Mouse (Mus musculus) lung, embryonic 14.5 days (tissue): ENCODE results near the gene Cep164. TPM values are rescaled to one million over a fixed set of nuclear protein-coding genes. Genes with fewer than 3 reads are reported as not detected.
"Not testable (repeated sequence)": the region's sequence is repeated elsewhere in the genome, so short reads cannot be mapped to it uniquely, and the experiment has no call there.

ENCODE experiments used
- ATAC-seq: fragments of 200-750 bp; cut with Nextera tagmentation; 2 replicates; pipeline ENCODE4 v1.8.0; 2017; ENCODE audit warnings: mild to moderate bottlenecking, moderate TSS enrichment, moderate library complexity; ENCODE audit not compliant: insufficient read depth
- DNase-seq: peaks from one replicate; pipeline ENCODE4 v3.0.0-alpha.2; 2015
- H3K27ac ChIP-seq: fragments of 300-500 bp; sonication (generic); 2 replicates; pipeline ENCODE4 v1.5.1; 2014; ENCODE audit warnings: low read depth, mild to moderate bottlenecking, moderate library complexity
- H3K27me3 ChIP-seq: fragments of 300-500 bp; sonication (generic); 2 replicates; pipeline ENCODE4 v1.6.1; 2014; ENCODE audit warnings: low read length, control low read depth; ENCODE audit not compliant: insufficient read depth
- H3K36me3 ChIP-seq: fragments of 300-500 bp; sonication (generic); 2 replicates; pipeline ENCODE4 v1.6.1; 2014; ENCODE audit warnings: control low read depth; ENCODE audit not compliant: insufficient read depth
- H3K4me1 ChIP-seq: fragments of 300-500 bp; sonication (generic); 2 replicates; pipeline ENCODE4 v1.6.1; 2014; ENCODE audit warnings: antibody characterized with exemption, control low read depth; ENCODE audit not compliant: insufficient read depth
- H3K4me2 ChIP-seq: fragments of 300-500 bp; sonication (generic); 2 replicates; pipeline ENCODE4 v1.6.1; 2014; ENCODE audit warnings: mild to moderate bottlenecking
- H3K4me3 ChIP-seq: fragments of 300-500 bp; sonication (generic); 2 replicates; pipeline ENCODE4 v1.5.1; 2014; ENCODE audit warnings: low read depth, low read length
- H3K9ac ChIP-seq: fragments of 300-500 bp; sonication (generic); 2 replicates; pipeline ENCODE4 v1.6.1; 2014
- H3K9me3 ChIP-seq: fragments of 300-500 bp; sonication (generic); 2 replicates; pipeline ENCODE4 v1.6.1; 2016; ENCODE audit warnings: low read depth, low read length, control low read depth
- CTCF ChIP-seq: IDR thresholded peaks from 2 replicates; pipeline ENCODE4 v1.5.1; 2016; ENCODE audit warnings: antibody characterized with exemption, low read depth
- WGBS: fragments of 180-500 bp; shearing (Covaris S2); extraction: QIAGEN DNeasy Blood & Tissue Kit; methylation state at CpG from one replicate; pipeline ENCODE4 v1.1.7; 2014; 5-methylcytosine and 5-hydroxymethylcytosine counted together
- polyA plus RNA-seq: library from polyadenylated mRNA; unstranded; fragments of >200 nt; fragmentation: Nextera tagmentation; extraction: Ambion mirVana; gene quantifications from 2 replicates; pipeline ENCODE4 v1.2.1, GENCODE M21; 2014

The Cep164 gene
- polyA plus RNA-seq, 1 experiment from 2014 or later: 26.9 TPM

DNA sequence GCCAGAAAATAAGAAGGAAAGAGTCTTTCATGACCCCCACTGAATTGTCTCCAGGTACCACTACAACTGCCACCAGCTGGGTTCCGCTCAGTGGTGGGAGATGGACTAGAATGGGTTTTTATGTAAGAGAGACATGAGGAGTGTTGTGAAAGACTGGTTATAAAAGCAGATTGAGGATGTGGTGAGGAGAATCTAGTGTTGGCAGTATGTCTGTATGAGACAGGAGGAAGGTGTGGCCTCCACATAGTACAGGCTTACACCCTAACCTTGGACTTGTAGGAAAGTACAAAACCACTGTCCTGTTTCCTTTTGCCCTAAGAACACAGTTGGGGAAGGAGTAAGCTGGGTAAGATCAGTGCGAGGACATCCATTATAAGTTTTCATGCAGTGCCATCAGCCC, 25.2 kb upstream of the Cep164 start:
- Histone ChIP-seq H3K27me3 (no peaks in the 10 kb centered on the region), H3K36me3 (peaks cover 26% of the 10 kb centered on the region; the same call in 1 of the 2 replicates), H3K4me3 (no peak overlapping the region), H3K9me3 (no peaks in the 10 kb centered on the region), H3K9ac (no peak overlapping the region), H3K4me1 (0 out of 2 replicates have a peak, but pooled peaks cover 4% of the 10 kb centered on the region), H3K27ac (no peak overlapping the region), H3K4me2 (no peak overlapping the region)
- no peak for DNase-seq
- 90% methylated on average over 2 of the region's 2 CpGs for WGBS
- ATAC-seq: no peak
- TF ChIP-seq CTCF: no peak

DNA sequence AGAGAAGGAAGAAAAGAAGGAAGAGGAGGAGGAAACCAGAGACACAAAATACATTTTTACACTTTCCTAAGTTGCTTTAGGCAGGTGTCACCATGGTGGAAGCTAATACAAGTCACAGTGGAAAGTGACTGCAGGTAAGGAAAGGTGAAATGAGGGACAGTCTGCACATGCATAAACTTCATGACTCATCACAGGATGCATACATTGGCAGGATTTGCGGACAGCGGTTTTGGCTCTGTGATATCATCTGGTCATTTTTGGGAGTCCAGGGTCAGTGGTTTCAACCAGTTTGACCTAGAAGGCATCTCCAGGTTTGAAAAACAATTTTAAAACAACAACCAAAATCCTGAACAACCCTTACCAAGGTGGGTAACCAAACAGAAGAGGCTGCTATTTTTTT, 23.3 kb upstream of the Cep164 start:
- DNase-seq (no peak), ATAC-seq (no peak)
- TF ChIP-seq CTCF: no peak
- H3K4me2 ChIP-seq: no peak overlapping the region
- peaks cover 9% of the 10 kb centered on the region; the same call in 1 of the 2 replicates for H3K36me3 ChIP-seq
- H3K9ac ChIP-seq: no peak overlapping the region
- H3K4me3 ChIP-seq: no peak overlapping the region
- no peaks in the 10 kb centered on the region for H3K27me3 ChIP-seq
- 0 out of 2 replicates have a peak, but pooled peaks cover 4% of the 10 kb centered on the region for H3K4me1 ChIP-seq
- H3K9me3 ChIP-seq: no peaks in the 10 kb centered on the region
- WGBS: 92% methylated on average over 2 of the region's 2 CpGs
- H3K27ac ChIP-seq: no peak overlapping the region

GRCm38 (mm10) chr9:45851330-45851729, 22.8 kb upstream of the Cep164 start:
- H3K9me3 ChIP-seq: no peaks in the 10 kb centered on the region
- WGBS: 44% methylated on average over 5 of the region's 5 CpGs
- H3K36me3 ChIP-seq: peaks cover 9% of the 10 kb centered on the region; the same call in 1 of the 2 replicates
- no peak for ATAC-seq
- no peak for DNase-seq
- no peak overlapping the region for H3K4me2 ChIP-seq
- 0 out of 2 replicates have a peak, but pooled peaks cover 4% of the 10 kb centered on the region for H3K4me1 ChIP-seq
- no peaks in the 10 kb centered on the region for H3K27me3 ChIP-seq
- no peak overlapping the region for H3K4me3 ChIP-seq
- no peak for TF ChIP-seq CTCF
- H3K9ac ChIP-seq: no peak overlapping the region
- no peak overlapping the region for H3K27ac ChIP-seq

DNA sequence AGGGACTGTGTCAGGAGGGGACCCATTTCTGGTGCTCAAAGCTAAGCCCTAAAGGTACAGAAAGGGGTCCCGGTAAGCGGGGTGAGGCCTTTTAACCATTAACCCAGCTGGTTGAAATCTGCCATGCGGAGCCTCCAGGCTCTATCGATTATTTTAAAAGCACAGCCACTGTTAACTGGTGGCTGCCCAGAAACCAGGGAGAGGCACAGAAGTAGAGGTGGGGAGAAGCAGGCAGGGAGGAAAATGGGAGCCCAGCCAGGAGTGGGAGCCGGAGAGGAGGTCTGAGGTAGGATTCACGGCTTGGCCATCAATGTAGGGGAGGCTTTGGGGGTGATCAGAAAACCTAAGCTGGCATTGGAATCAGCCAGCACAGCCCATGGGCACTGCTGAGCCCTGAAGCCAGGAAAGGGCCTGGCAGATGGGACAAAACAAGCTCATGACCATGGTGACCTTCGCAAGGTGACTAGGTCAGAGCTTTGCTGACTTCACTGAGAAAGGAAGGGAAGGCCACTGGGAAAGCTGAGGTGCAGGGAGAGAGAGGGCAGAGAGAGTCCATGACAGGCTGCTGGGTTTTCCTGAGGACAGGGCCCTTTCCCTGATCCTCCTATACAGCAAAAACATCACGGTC, 22.2 kb upstream of the Cep164 start:
- Histone ChIP-seq H3K36me3 (peaks cover 9% of the 10 kb centered on the region; the same call in 1 of the 2 replicates), H3K4me2 (no peak overlapping the region), H3K4me3 (no peak overlapping the region), H3K9me3 (no peaks in the 10 kb centered on the region), H3K4me1 (0 out of 2 replicates have a peak, but pooled peaks cover 4% of the 10 kb centered on the region), H3K27ac (peak overlapping the region; percentile 83), H3K9ac (no peak overlapping the region), H3K27me3 (no peaks in the 10 kb centered on the region)
- TF ChIP-seq CTCF: no peak
- WGBS: 66% methylated on average over 8 of the region's 8 CpGs
- ATAC-seq (no peak), DNase-seq (no peak)

DNA sequence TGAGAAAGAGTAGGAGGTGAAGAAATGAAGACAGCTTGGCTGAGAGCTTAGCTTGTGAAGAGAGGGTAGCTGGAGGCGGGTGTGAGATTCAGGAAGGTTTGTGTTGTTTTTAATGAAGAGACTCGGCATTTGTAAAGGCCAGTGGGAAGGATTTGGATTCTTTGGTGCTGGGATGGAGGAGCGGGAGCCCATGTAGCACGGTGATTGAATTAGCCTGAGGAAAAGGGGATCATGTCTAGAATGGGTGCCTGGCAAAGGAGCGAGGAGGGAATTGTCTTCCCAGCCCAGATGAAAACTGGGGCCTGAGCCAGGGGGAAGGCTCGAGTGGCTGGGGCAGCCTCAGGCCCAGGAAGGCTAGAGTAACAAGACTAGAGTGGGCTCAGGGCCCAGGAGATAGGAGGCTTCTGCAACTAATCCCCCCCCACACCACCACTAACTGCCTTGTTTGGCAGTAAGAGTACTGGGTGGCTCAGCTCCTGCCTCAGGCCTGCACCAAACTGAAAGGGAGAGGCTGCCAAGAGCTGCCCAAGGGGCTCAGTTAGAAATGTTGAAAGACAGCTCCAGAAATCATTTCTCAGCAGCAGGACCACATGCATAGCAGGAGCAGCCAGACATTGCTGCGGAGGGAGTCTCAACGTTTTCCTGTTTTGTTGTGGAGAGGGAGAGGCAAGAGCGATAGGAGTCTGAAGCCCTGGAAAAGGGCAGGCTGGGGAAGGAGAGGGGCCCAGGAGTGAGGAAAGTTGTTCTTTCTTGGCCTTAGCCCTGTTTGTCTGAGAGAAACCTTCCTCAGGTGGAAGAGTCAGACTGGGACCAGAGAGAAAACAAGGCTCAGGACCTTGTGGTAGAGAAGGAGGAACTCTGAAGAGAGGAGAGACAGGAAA, 21.3 kb upstream of the Cep164 start:
- ATAC-seq (peak; percentile 86), DNase-seq (peak; percentile 63)
- H3K4me2 ChIP-seq: no peak overlapping the region
- H3K36me3 ChIP-seq: peaks cover 7% of the 10 kb centered on the region; the same call in 1 of the 2 replicates
- H3K9me3 ChIP-seq: no peaks in the 10 kb centered on the region
- no peak overlapping the region for H3K9ac ChIP-seq
- no peaks in the 10 kb centered on the region for H3K27me3 ChIP-seq
- no peak overlapping the region for H3K4me3 ChIP-seq
- TF ChIP-seq CTCF: no peak
- 0 out of 2 replicates have a peak, but pooled peaks cover 4% of the 10 kb centered on the region for H3K4me1 ChIP-seq
- peak overlapping the region; percentile 83 for H3K27ac ChIP-seq
- 62% methylated on average over 9 of the region's 9 CpGs for WGBS

GRCm38 (mm10) chr9:45846891-45847460, 18.5 kb upstream of the Cep164 start:
- Histone ChIP-seq H3K9me3 (no peaks in the 10 kb centered on the region), H3K27ac (no peak overlapping the region), H3K27me3 (no peaks in the 10 kb centered on the region), H3K4me3 (no peak overlapping the region), H3K4me1 (0 out of 2 replicates have a peak, but pooled peaks cover 4% of the 10 kb centered on the region), H3K36me3 (no peaks in the 10 kb centered on the region), H3K9ac (no peak overlapping the region), H3K4me2 (no peak overlapping the region)
- no peak for TF ChIP-seq CTCF
- no peak for ATAC-seq
- DNase-seq: no peak
- 86% methylated on average over 5 of the region's 5 CpGs for WGBS

GRCm38 (mm10) chr9:45846176-45846575, 17.7 kb upstream of the Cep164 start:
- H3K9ac ChIP-seq, H3K27me3 ChIP-seq, DNase-seq, H3K4me1 ChIP-seq, H3K4me3 ChIP-seq, H3K27ac ChIP-seq, H3K36me3 ChIP-seq, ATAC-seq, H3K9me3 ChIP-seq, H3K4me2 ChIP-seq: not testable (repeated sequence)
- WGBS: 74% methylated on average over 2 of the region's 2 CpGs
